In the genomic region with DNA sequence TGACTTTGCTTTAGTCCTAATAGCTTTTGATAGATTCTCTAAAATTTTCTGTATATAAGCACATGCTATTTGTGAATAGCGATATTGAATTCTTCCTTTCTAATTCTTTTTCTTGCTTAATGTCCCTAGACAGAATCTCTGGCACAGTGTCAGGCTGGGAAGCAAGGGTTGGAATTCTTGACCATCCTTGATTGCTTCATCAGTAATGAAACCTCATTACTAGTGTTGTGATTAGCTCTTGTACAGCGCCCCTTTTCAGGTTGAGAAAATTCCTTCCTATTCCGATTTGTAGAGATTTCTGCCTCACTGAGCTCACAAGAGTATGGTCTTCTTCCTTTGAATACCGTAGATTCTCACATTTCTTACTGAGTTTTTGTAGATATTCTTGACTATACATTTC, we compare ENCODE assay signal across 26 mouse cellular contexts.
DNase-seq lines count a peak whose midpoint lies in the region; ATAC-seq and TF ChIP-seq lines count a peak whose summit lies in the region.
"Had no signal": no experiment of that assay in that cellular context is flagged by ENCODE, and none has a peak within 500 bp of the region (broad histone marks: within the 10 kb centered on the region; RNA-seq: fewer than 3 reads in every experiment).

No protein-coding gene starts in this region.

- 53% methylated on average over 4 of the region's 4 CpGs for WGBS in forebrain, embryonic 12.5 days
- WGBS in forebrain, embryonic 15.5 days, result 34% methylated on average over 4 of the region's 4 CpGs
- WGBS in intestine, postnatal 0 days, result 89% methylated on average over 4 of the region's 4 CpGs

- no peaks in the 10 kb centered on the region for H3K27me3 ChIP-seq in forebrain, embryonic 12.5 days
- H3K27me3 ChIP-seq in forebrain, embryonic 15.5 days, result no peaks in the 10 kb centered on the region
- H3K27me3 ChIP-seq in intestine, postnatal 0 days (replicated peaks; ENCODE audit: control insufficient read depth, insufficient read depth, low read length), result no peaks in the 10 kb centered on the region
- H3K27me3 ChIP-seq: embryonic facial prominence, embryonic 13.5 days; heart, embryonic 12.5 days; heart, embryonic 15.5 days; hindbrain, embryonic 13.5 days; intestine, embryonic 15.5 days had no signal

- H3K4me1 ChIP-seq in forebrain, embryonic 12.5 days, result no peaks in the 10 kb centered on the region; the same call in 1 of the 2 replicates
- H3K4me1 ChIP-seq in forebrain, embryonic 15.5 days, result peaks cover 11% of the 10 kb centered on the region
- H3K4me1 ChIP-seq in intestine, postnatal 0 days (replicated peaks; ENCODE audit: control insufficient read depth, insufficient read depth, low read length), result no peaks in the 10 kb centered on the region
- H3K4me1 ChIP-seq: embryonic facial prominence, embryonic 10.5 days; embryonic facial prominence, embryonic 13.5 days; heart, embryonic 12.5 days; heart, embryonic 15.5 days; hindbrain, embryonic 10.5 days; hindbrain, embryonic 13.5 days; intestine, embryonic 15.5 days had no signal

- H3K4me2 ChIP-seq in forebrain, embryonic 12.5 days, result no peak overlapping the region
- H3K4me2 ChIP-seq in forebrain, embryonic 15.5 days (replicated peaks), result no peak overlapping the region
- no peak overlapping the region for H3K4me2 ChIP-seq in intestine, postnatal 0 days (replicated peaks; ENCODE audit: low read depth)
- H3K4me2 ChIP-seq: embryonic facial prominence, embryonic 13.5 days; heart, embryonic 12.5 days; heart, embryonic 15.5 days; hindbrain, embryonic 13.5 days; intestine, embryonic 15.5 days had no signal

- H3K9me3 ChIP-seq in forebrain, embryonic 12.5 days, result no peaks in the 10 kb centered on the region
- no peaks in the 10 kb centered on the region for H3K9me3 ChIP-seq in forebrain, embryonic 15.5 days
- H3K9me3 ChIP-seq in intestine, postnatal 0 days (ENCODE audit: control insufficient read depth), result no peaks in the 10 kb centered on the region
- H3K9me3 ChIP-seq: embryonic facial prominence, embryonic 10.5 days; embryonic facial prominence, embryonic 13.5 days; heart, embryonic 12.5 days; heart, embryonic 15.5 days; hindbrain, embryonic 10.5 days; hindbrain, embryonic 13.5 days; intestine, embryonic 15.5 days had no signal

- ATAC-seq in forebrain, embryonic 12.5 days (ENCODE audit: low FRiP score), result peak; percentile 67; the same call in 1 of the 2 replicates
- no peak for ATAC-seq in forebrain, embryonic 15.5 days (replicated peaks)
- no peak for ATAC-seq in intestine, postnatal 0 days
- ATAC-seq: CD4-positive, CD25-positive, alpha-beta regulatory T cell, adult 4 months; hindbrain, embryonic 16.5 days; intestine, embryonic 15.5 days had no signal

- no peak for TF ChIP-seq CTCF in brain, embryonic 14.5 days (IDR thresholded peaks at IDR 0.05; ENCODE audit: borderline replicate concordance, extremely low read depth, insufficient read depth, insufficient read length)
- TF ChIP-seq CTCF in intestine, postnatal 0 days (IDR thresholded peaks at IDR 0.05; ENCODE audit: low read depth), result no peak

- H3K9ac ChIP-seq in forebrain, embryonic 12.5 days, result no peak overlapping the region
- H3K9ac ChIP-seq in forebrain, embryonic 15.5 days (replicated peaks), result no peak overlapping the region
- H3K9ac ChIP-seq in intestine, postnatal 0 days (ENCODE audit: low read depth, low read length), result no peak overlapping the region
- H3K9ac ChIP-seq: embryonic facial prominence, embryonic 13.5 days; heart, embryonic 12.5 days; heart, embryonic 15.5 days; hindbrain, embryonic 13.5 days; intestine, embryonic 15.5 days had no signal

- TF ChIP-seq POLR2A in brain, embryonic 14.5 days (IDR thresholded peaks at IDR 0.05; ENCODE audit: borderline replicate concordance, extremely low read depth, insufficient read depth, insufficient read length, poor library complexity, severe bottlenecking), result no peak

- DNase-seq in lung, postnatal 14 days, result peak; percentile 28
- DNase-seq in lung, postnatal 10 days, result no peak
- DNase-seq in brain, embryonic 14.5 days (ENCODE audit: low read depth), result peak; percentile 67
- DNase-seq: adrenal gland, postnatal 14 days; cerebellum, adult 11-12 months; cerebellum, adult 8-10 months; cerebellum, postnatal 10 days; cerebellum, postnatal 36 days; embryo, embryonic 11 days; gastrocnemius, postnatal 25 days; heart, postnatal 10 days; heart, postnatal 36 days; kidney, adult 18-20 months had no signal

- no peak overlapping the region for H3K4me3 ChIP-seq in forebrain, embryonic 12.5 days (replicated peaks)
- H3K4me3 ChIP-seq in forebrain, embryonic 15.5 days, result no peak overlapping the region
- H3K4me3 ChIP-seq in intestine, postnatal 0 days (ENCODE audit: low read depth, low read length), result no peak overlapping the region
- H3K4me3 ChIP-seq: embryonic facial prominence, embryonic 10.5 days; embryonic facial prominence, embryonic 13.5 days; erythroblast, embryonic 14.5 days; heart, embryonic 12.5 days; heart, embryonic 15.5 days; hindbrain, embryonic 10.5 days; hindbrain, embryonic 13.5 days; intestine, embryonic 15.5 days had no signal

- peak overlapping the region; percentile 38; the same call in 1 of the 2 replicates for H3K27ac ChIP-seq in forebrain, embryonic 12.5 days
- no peak overlapping the region for H3K27ac ChIP-seq in forebrain, embryonic 15.5 days (replicated peaks)
- no peak overlapping the region for H3K27ac ChIP-seq in intestine, postnatal 0 days (ENCODE audit: low read depth, low read length)
- H3K27ac ChIP-seq: embryonic facial prominence, embryonic 10.5 days; embryonic facial prominence, embryonic 13.5 days; heart, embryonic 15.5 days; hindbrain, embryonic 10.5 days; hindbrain, embryonic 13.5 days; intestine, embryonic 15.5 days had no signal

- H3K36me3 ChIP-seq in forebrain, embryonic 12.5 days (replicated peaks), result no peaks in the 10 kb centered on the region
- H3K36me3 ChIP-seq in forebrain, embryonic 15.5 days, result no peaks in the 10 kb centered on the region
- H3K36me3 ChIP-seq in intestine, postnatal 0 days (ENCODE audit: control insufficient read depth, insufficient read depth), result no peaks in the 10 kb centered on the region
- H3K36me3 ChIP-seq: embryonic facial prominence, embryonic 10.5 days; embryonic facial prominence, embryonic 13.5 days; heart, embryonic 12.5 days; heart, embryonic 15.5 days; hindbrain, embryonic 10.5 days; hindbrain, embryonic 13.5 days; intestine, embryonic 15.5 days had no signal
